Mouse (Mus musculus) c-Kit-positive CD71-positive TER-119-positive erythroid progenitor cells, embryonic 14.5 days (primary cell): ENCODE measurements around the gene Fcgbp.
"Not testable (repeated sequence)": the region's sequence is repeated elsewhere in the genome, so short reads cannot be mapped to it uniquely, and the experiment has no call there.

ENCODE experiments used
- DNase-seq: peaks from one replicate; pipeline ENCODE4 v3.0.0-alpha.2; 2013; ENCODE audit warnings: low spot score

The Fcgbp gene

GRCm38 (mm10) chr7:28149841-28150240, 78.8 kb downstream of the Fcgbp start:
- DNase-seq = no peak

DNA sequence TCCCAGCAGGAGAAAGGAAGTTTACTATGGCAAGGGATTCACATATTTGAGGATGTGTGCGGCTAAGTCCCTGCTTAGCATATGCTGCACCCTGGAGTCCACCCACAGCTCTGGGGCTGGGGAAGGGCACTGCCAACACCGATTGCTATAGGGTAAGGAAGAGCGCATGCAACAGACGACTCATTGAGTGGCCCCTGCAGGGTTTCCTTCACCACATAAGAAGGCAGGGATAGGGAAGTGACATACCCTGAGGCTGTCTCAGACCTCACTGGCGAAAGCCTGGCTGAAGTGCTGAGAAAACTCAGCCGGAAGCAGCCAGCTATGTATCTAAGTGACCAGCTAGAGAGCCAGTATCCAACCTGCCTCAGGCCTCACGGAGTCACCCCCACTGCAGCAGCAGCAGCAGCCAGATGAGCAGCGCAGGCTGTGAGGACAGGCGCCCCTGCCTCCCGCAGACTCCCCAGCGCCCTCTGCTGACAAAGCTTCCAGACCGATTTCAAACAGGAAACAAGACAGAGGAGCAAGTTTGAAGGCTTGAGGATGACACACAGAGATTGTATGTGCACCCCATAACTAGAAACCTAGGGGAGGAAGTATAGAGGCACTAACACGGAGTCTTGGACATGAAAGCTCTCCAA, 80.7 kb downstream of the Fcgbp start:
- no peak for DNase-seq

- not testable (repeated sequence) for DNase-seq
Measured at GRCm38 (mm10) chr7:28153595-28153994, 82.6 kb downstream of the Fcgbp start.

DNA sequence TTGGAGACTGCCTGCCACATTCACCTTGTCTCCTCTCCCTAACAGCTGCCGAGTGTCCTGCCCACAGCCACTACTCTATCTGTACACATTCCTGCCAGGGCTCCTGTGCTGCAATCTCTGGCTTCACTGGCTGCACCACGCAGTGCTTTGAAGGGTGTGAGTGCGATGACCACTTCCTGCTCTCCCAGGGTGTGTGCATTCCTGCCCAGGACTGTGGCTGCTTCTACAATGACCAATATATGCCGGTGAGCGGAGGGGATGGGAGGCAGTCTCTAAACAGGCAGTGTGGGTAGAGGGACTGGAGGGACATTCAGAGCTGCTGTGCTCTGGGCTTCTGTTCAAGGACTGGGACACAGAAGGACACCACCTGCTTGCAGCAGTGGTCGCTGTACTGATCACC, 88.3 kb downstream of the Fcgbp start:
- no peak for DNase-seq

- DNase-seq = no peak
Measured at GRCm38 (mm10) chr7:28159893-28160292, 88.9 kb downstream of the Fcgbp start.

DNA sequence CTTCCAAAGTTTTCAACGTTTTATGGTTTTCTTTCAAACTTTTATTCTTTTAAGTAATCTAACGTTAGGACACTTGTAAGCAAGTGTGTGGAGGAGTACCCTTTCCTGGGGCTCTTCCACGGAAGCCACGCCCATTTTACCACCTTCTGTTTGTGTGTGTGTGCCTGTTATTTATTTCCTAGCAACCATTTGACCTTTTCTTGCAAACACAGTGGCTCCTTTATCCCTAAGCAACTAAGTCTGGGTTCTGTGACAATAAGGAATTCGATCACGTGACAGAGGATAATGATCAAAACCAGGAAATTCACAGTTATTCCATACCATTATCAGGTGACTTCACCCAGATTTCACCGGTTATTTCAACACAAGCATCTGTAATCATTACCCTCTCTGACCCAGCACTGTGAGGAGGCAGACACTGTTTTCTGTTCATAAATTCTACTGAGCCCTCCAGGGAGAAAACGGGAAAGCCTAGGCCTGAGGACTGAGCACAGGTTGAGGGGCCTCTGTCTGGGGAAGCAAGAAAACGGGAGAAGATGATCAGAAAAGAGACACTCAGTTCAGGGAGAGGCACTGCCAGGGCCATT, 90.2 kb downstream of the Fcgbp start:
- DNase-seq = no peak

DNA sequence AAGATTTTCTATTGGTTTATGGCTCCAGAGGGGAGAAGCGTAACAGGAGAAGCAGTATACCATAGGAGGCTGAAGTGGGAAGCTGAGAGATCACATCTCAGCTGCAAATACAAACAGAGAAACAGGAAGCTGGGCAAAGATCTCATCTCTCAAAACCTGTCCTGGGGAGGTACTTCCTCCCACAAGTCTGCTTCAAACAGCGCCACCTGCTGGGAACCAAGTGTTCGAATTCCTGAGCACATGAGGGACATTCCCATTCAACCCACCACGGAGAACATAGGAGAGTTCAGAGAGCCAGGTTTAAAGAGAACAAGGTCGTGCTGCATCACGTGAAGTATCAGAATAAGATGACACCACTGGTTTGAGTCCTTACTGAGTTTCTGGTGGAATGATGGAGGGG, 94.4 kb downstream of the Fcgbp start:
- DNase-seq = no peak

DNA sequence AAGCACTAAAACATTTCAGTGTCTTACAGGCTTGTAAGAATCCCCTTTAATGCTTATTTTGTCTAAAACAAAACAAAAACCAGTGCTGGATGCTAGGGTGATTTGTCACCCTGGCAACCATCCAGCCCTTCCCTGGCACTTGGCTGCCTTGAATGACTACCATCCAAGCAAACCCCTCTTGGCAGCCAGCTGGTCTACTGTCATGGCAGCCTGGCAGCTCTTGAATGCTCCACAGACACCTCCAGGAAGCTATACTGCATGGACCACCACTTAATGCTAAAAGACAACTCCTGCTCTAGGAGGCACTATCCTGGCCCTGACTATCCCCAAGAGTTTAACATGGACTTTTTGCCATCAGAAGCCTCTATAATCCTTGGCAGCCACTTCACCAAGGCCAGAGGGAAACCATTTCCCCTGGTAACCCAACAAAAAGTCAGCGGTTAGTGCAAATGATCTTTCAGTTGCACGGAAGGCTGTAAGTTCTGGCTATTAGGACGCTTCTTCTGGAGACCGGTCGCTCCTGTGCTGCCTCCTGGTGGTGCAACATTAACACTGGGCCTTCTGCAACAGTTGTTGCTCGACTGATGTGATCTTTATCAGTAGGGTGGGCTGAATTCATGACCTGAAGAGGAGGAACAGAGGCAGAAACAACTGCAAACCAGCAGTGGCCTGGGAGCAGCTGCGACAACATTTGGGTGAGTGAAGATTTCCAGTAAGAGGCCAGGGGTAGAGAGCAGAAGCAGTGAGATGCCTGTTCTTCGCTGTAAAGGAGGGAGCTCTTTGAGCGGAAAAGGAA, 97.5 kb downstream of the Fcgbp start:
- peak; percentile 79 for DNase-seq

GRCm38 (mm10) chr7:28169489-28170422, 98.7 kb downstream of the Fcgbp start, which contains the start of gene Fbl:
Gene Fbl (plus strand): TSS chr7:28169710.
- DNase-seq = peak; percentile 88
